Mouse (Mus musculus) left cerebral cortex, postnatal 36 days (tissue): Measurements from ENCODE around the gene Crb2. TPM values are rescaled to one million over a fixed set of nuclear protein-coding genes. Genes with fewer than 3 reads are reported as not detected.

Source experiments
- DNase-seq, 2 experiments: peaks; one replicate each; pipeline ENCODE4 v3.0.0; 2021 to 2022; ENCODE audit warnings: low spot score in 2 of 2, mixed read lengths in 1 of 2
- intact Hi-C: fragments of 180-260 bp; cut with DNase I; formaldehyde crosslinking; loops from one replicate; pipeline ENCODE4 v1.15.1; 2025
- total RNA-seq, 2 experiments: library from RNA; stranded (reverse); gene quantifications; 2 replicates each; pipeline ENCODE4 v1.2.3; 2021

Gene Crb2
- total RNA-seq, result 1 to 10 TPM; 3.4 to 3.5 TPM

DNA sequence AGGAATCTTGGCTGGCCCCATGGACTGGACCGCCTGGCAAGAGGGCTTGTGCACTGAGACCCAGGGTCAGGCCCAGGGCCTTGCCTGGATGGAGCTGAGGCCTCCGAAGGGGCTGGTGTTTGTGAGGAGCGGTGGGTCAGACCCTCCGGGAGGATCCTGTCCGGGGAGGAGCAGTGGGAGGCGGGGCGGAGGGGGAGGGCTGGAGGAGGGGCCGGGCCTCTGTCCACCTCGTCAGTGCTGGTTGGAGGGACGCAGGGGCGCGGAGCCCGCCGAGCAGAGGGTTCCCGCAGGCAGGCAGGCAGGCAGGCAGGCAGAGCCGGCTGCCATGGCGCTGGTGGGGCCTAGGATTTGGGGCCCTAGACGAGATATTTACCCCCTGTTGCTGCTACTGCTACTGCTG lies at the start of gene Crb2:
Gene Crb2 (plus strand): TSS at position 234 of the 400 bp plus-strand sequence.
- no peak for DNase-seq
- intact Hi-C loops, result no loop called here

DNA sequence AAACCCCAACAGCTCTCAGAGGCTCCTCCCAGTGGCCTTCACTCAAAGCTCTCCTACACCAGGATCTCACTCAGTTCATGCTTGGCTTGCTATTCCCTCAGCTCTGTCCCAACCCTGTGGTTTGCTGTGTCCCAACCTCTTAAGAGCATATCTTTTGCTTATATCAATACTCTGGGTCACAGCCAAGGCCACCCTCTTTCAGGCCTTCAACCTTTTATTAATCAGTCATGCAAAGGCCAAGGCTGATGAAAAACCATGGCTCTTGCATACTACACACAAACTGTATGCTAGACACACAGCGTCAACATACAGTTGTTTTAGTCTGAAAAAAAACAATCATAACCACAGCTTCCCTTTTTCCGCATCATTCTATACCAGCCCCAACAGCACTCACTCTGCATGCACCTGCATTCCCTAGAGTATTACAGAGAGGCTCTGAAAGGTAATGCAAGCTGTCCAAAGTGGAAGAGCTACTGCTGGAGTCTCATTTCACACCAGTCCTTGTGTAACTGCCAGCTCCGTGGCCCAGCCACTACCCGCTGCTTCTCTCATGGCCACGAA lies 44.7 kb upstream of the Crb2 start:
- no peak for DNase-seq
- intact Hi-C loops, result no loop called here

DNA sequence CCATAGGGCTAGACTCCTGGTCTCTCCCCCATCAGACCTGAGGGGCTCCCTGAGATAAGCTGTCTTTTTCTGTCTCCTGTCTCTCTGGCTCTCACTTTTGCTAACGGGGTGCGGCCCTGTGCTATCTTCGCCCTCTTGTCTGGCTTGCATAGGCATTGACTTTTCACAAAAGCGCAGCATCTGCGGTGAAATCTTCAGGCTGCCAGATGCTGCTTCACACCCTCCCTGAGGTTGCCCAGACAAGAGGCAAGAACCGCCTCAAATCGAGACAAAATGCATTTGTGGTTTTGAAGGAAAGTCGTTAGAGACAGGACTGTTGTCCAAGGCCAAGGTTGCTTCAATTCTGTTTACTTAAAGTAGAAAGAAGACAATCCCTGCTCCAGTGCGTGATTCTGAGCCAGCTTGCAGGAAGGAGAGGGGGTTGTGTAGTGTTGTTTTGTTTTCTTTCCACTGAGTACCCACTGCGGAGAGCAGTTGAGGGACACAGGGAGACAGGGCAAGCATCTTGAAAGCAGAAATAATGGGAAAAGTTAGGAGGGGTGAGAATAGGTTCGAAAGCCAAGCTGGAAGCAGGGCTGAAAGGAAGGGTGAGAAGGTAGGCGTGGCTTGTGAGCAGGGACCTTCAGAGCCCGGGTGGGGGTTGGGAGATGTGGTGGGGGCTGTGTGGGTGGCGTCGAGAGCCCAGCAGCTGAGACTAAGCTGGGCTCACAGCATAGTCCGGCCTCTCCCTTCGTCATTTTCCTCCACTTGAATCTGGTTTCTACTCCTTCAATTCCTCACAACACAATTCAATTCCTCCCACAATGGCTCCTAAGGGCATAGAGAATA lies 40.9 kb upstream of the Crb2 start:
- intact Hi-C loops, result loop anchor here (5.0 kb wide), 1 partner anchor 33 kb away; the partner anchor contains the start of gene Strbp
- peak; percentile 26 to 36 for DNase-seq

DNA sequence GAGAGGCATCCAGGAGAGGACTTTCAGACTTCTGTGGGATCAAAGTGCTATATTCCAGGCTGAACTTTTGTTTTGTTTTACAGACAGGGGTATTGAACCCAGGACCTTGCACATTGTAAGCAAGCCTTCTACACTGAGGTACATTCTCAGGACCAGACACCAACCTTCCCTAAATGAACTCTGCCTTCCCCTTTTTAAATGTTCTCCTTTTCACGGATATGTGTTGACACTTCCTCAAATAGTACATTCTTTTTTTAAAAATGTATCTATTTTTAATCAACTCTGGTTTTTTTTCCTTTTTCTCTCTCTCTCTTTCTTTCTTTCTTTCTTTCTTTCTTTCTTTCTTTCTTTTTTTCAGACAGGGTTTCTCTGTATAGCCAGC lies 40.3 kb upstream of the Crb2 start:
- intact Hi-C loops, result loop anchor here (5.0 kb wide), 1 partner anchor 33 kb away; the partner anchor contains the start of gene Strbp
- no peak for DNase-seq

- intact Hi-C loops, result no loop called here
- DNase-seq, result no peak
Measured at GRCm38 (mm10) chr2:37741806-37742554, 34.1 kb upstream of the Crb2 start.

GRCm38 (mm10) chr2:37744773-37745395 lies 31.2 kb upstream of the Crb2 start:
- intact Hi-C loops, result no loop called here
- DNase-seq, result no peak

GRCm38 (mm10) chr2:37746293-37747049 lies 29.6 kb upstream of the Crb2 start:
- intact Hi-C loops, result no loop called here
- DNase-seq, result no peak

DNA sequence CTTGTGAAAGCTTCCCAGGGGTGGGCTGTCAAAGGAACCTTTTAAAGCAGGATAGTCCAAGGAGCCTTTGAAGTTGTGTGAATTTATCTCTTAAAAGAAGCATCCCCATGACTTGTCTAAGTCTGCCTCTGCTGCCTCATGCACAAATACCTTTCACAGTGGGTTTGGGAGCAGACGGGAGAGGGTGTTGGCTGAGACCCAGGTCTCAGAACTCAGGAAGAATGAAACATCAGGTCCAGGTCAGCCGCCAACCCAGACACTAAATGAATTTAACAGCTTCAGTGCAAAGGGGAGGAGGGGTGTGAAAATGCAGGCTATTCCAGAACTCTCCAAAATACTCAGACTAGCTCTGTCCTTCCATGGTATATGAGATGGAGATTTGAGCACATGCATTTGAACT lies 28.1 kb upstream of the Crb2 start:
- DNase-seq, result no peak
- intact Hi-C loops, result no loop called here

- intact Hi-C loops, result no loop called here
- no peak for DNase-seq
Measured at GRCm38 (mm10) chr2:37748442-37749066, 27.5 kb upstream of the Crb2 start.

DNA sequence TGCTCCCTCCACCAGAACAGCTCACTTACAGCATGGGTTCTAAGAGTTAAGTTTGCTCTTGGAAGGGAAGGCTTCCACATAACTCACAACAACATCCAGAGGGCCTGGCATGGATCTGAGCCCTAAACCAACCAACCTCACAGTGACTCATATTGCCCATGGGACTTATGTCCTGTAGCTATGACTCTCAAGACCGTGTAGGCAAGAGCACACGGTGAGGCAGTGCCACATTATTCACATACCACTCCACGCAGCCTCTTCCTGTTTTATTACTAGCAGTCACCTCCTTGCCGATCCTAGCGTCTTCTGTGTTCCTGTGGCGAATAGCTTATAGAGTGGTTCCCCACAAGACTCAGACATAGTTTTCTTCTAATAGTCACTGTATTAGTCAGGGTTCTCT lies 26.7 kb upstream of the Crb2 start:
- no peak for DNase-seq
- intact Hi-C loops, result no loop called here

- no peak for DNase-seq
- intact Hi-C loops, result no loop called here
Measured at GRCm38 (mm10) chr2:37751114-37751513, 24.9 kb upstream of the Crb2 start.

GRCm38 (mm10) chr2:37756220-37756930 lies 19.7 kb upstream of the Crb2 start:
- DNase-seq, result no peak
- intact Hi-C loops, result no loop called here

- intact Hi-C loops, result no loop called here
- DNase-seq, result no peak
Measured at GRCm38 (mm10) chr2:37757016-37757415, 19.0 kb upstream of the Crb2 start.

- DNase-seq, result no peak
- intact Hi-C loops, result no loop called here
Measured at GRCm38 (mm10) chr2:37757784-37758183, 18.3 kb upstream of the Crb2 start.

DNA sequence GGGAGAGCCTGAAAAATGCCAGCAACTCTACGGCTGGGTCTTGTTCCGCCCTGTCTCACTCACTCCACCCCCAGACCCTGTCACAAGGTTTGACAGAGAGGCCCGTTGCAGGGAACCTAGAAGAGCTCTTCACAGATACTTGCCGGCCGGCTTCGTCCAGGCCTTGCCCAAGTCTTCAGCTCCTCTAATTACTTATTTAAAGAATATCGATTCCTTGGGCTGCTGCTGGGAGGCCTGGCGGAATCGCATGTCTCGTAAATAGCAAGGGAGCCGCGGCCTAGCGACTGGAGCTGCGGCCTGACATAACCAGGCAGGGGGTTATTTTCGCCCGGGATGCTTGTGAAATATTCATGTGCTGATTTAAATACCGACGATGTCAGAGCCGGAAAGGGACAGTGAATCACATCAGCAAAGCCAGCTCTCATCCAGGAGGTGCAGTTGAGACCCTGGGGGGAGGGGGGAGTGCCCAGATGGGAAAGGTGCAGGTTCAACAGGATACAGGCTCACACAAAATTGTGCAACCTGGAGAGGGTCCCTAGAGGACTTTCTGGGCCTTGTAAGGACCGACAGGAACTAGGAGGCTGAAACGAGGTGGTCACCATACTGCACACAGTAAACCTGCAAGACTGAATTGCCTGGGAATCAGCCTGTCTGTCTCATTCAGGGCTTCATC lies 17.6 kb upstream of the Crb2 start:
- intact Hi-C loops, result no loop called here
- DNase-seq, result no peak

GRCm38 (mm10) chr2:37760633-37761032 lies 15.4 kb upstream of the Crb2 start:
- intact Hi-C loops, result no loop called here
- no peak for DNase-seq

DNA sequence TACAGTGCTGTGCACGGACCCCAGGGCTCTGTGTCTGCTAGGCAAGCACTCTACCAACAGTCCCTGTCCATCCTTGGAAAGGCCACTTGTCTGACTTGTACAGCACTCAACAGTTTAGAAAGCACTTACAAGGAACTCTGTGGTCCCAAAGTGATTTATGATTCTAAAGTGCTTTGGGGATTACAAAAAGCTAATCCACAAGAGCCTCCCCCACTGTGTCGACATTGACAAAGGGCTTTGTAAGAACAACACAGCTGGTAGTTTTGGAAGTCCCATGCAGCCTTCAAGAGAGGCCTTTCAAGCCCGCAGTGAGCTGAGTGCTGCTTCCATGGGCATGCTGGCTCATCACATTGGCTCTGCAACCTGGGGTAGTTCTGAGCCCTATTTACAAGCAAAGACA lies 12.4 kb upstream of the Crb2 start:
- no peak for DNase-seq
- intact Hi-C loops, result no loop called here

DNA sequence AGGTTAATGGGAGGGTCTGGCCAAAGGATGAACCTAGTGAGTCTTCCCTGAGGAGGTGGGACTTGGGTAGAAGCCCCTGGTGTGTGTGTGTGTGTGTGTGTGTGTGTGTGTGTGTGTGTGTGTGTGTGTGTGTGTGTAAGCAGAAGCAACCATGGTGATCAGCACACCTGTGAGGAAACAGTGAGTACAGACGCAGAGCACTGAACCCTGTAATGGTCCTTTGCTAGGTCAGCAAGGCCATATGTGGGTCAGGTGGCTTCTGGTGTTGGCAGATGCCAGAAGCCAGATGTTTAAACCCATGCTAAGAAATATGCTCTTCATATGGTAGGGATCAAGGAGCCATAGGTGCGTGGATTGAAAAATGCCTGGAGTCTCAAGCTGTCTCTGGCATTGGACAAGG lies 11.5 kb upstream of the Crb2 start:
- intact Hi-C loops, result no loop called here
- no peak for DNase-seq
